Mouse (Mus musculus) gastrocnemius, adult 2 months (tissue): ENCODE results near the gene Zswim8. TPM values are rescaled to one million over a fixed set of nuclear protein-coding genes. Genes with fewer than 3 reads are reported as not detected.

Experiments used
- DNase-seq: peaks from one replicate; pipeline ENCODE4 v3.0.0; 2022
- H3K27ac ChIP-seq: fragments of 200-600 bp; 2 replicates; pipeline ENCODE4 v1.8.1; 2022; ENCODE audit warnings: mild to moderate bottlenecking
- H3K4me3 ChIP-seq: fragments of 200-600 bp; 2 replicates; pipeline ENCODE4 v1.8.1; 2022; ENCODE audit warnings: mild to moderate bottlenecking, moderate library complexity
- CTCF ChIP-seq: fragments of 200-600 bp; IDR thresholded peaks from 2 replicates; pipeline ENCODE4 v1.8.1; 2022; ENCODE audit warnings: antibody characterized with exemption, mild to moderate bottlenecking, moderate library complexity
- intact Hi-C: fragments of 180-260 bp; cut with DNase I; formaldehyde crosslinking; loops from one replicate; pipeline ENCODE4 v1.15.1; 2025
- total RNA-seq, 2 experiments: library from RNA; stranded (reverse); gene quantifications; 2 replicates each; pipeline ENCODE4 v1.2.3; 2021

Zswim8 gene
- total RNA-seq, 2 experiments from 2014 or later = 35.0 to 37.0 TPM

DNA sequence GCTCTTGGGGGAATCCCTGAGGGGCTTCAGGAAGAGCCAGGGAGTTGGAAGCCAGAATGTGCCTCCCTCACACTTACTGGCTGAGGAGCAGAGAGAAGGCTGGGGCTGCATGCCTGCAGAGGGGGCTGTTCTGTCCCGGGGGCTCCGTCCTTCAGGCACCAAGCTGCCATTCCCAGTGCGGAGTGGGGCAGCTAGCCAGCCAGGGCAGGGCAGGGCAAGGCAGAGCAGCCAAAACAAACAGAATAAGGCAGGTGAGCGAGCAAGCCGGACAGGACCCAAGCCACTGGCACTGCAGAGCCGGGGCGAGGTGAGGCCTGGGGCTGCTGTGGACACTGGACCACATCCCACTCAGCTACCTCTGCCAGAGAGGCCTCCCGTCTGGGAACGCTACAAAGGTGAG is 33.9 kb downstream of the Zswim8 start:
- no peak for DNase-seq
- intact Hi-C loops = loop anchor here (10.0 kb wide), 1 partner anchor 134 kb away; no protein-coding TSS in a partner anchor
- TF ChIP-seq CTCF = no peak
- H3K4me3 ChIP-seq = no peak overlapping the region
- H3K27ac ChIP-seq = peak overlapping the region; percentile 24; the same call in 1 of the 2 replicates

DNA sequence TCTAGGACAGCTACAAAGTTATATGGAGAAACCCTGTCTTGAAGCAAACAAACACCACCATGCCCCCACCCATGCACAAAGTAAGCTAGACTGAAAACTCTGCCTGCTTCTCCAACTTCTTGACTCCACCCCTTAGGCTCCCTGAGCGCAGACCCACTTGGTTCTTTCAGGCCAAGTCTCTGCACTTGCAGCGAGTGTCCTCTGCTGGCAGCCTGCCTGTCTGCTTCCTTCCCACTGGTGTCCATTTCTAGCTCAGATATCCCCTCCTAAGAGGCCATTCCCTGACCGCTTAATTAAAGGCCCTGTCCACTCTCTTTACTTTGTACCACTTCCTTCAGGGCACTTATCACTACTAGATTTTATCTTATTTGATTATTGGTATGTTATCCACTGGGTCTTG is 36.3 kb downstream of the Zswim8 start:
- DNase-seq = peak; percentile 82
- TF ChIP-seq CTCF = no peak
- intact Hi-C loops = loop anchor here (10.0 kb wide), 1 partner anchor 131 kb away; no protein-coding TSS in a partner anchor
- Histone ChIP-seq H3K4me3 (no peak overlapping the region), H3K27ac (0 out of 2 replicates have a peak overlapping the region, but pooled peaks have one; percentile 21)

DNA sequence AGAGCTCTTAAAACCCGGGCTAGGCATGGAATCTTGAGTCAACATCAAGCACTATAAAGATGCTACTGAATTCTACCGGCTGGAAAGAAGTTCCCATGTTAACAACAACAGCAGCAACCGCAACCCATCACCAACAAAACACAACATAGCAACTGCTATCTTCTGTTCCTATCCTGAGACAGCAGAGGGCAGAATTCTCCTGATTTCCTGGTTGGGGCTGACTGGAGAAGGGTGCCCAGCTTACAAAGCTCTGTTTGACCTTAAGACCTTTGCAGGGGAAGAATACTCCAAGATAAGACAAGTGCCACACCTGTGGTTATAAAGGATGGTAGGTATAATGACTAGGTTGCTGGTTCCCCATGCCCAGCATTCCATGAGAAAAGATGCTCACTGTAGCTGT is 39.6 kb downstream of the Zswim8 start:
- intact Hi-C loops = loop anchor here (10.0 kb wide), 1 partner anchor 128 kb away; no protein-coding TSS in a partner anchor
- Histone ChIP-seq H3K4me3 (no peak overlapping the region), H3K27ac (no peak overlapping the region)
- no peak for DNase-seq
- peak; percentile 47 for TF ChIP-seq CTCF

DNA sequence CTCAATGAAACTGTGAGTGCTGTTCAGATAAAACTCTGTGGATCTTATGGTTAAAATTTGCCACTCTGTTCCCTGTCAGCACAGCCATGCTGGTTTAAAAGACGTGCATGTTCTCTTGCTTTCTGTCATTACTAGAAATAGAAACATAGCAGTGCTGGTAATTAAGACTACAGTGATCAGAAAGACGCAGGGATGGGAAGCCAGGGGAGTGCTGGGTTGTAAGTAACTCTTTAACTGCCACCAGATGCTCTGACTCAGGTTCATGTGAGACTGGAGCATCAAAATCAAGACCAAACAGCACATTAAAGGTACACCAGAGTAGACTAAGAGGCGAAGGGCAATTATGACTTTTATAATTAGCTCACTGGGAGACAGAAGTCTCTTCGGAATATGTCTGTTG is 41.0 kb downstream of the Zswim8 start:
- intact Hi-C loops = loop anchor here (10.0 kb wide), 1 partner anchor 126 kb away; no protein-coding TSS in a partner anchor
- no peak for DNase-seq
- no peak for TF ChIP-seq CTCF
- H3K27ac ChIP-seq = no peak overlapping the region
- H3K4me3 ChIP-seq = no peak overlapping the region

DNA sequence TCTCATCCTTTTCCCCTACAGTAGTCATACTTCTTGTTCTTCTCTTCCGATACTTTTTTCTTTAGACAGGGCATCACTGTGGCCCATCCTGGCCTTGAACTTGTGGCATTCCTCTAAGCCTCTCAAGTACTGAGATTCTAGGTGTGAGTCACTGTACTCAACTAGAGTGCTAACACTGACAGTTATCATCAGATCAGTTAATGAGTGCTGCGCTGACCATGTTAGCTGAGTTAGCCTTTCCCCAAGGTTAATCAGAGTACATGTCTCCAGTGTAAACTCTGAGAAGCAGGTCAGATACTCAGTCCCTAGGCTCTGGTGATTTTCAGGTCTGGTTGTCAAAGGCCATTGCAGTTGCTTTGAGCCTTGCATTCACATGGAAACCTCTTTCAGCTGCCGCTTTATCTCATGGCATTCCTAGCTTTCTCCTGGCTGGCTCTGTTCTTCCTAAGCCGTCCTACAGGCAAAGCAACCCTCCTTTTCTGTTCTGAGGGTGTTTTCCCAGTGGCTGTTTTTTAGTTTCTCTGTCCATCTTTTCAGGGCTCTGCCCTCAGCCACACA is 42.2 kb downstream of the Zswim8 start:
- TF ChIP-seq CTCF = no peak
- DNase-seq = no peak
- no peak overlapping the region for H3K27ac ChIP-seq
- no peak overlapping the region for H3K4me3 ChIP-seq
- intact Hi-C loops = loop anchor here (10.0 kb wide), 1 partner anchor 125 kb away; no protein-coding TSS in a partner anchor

DNA sequence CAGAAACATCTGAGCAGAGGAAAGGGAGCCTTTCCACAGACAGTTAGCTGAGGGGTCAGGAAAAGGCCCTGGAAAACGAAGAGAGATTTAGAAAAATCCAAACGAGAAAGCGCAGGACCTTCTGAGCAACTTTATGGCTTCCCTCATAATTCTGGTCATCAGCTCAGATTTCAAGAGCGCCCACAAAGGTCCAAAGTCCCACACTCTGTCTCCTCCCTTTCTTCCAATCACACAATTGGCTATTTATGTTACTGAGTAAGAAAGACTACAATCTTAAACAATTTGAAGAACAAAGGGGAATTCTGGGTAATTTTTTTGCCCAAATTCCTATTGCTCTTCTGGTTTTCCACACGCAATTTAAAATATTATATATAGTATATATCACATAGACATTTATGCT is 43.2 kb downstream of the Zswim8 start:
- Histone ChIP-seq H3K27ac (no peak overlapping the region), H3K4me3 (no peak overlapping the region)
- TF ChIP-seq CTCF = no peak
- DNase-seq = no peak
- intact Hi-C loops = no loop called here

DNA sequence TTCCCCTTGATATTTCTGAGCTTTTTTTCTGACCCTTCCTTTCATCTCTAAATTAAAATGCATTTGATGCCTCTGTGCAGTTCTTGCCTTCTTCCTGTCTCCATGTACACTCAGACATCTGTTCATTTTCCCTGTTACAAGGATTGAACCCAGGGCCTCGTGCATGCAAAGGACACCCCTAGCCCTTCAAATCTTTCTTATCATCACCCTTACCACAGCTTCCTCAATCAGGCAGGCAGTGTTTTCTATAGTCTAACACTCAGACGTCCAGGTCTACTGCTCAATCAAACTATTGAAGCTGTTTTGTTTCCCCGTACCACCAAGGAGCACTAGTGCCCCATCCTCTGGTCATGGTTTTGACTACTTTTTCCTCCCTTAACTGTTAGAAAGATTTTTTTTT is 46.4 kb downstream of the Zswim8 start:
- intact Hi-C loops = no loop called here
- no peak for TF ChIP-seq CTCF
- no peak overlapping the region for H3K4me3 ChIP-seq
- no peak for DNase-seq
- no peak overlapping the region for H3K27ac ChIP-seq

DNA sequence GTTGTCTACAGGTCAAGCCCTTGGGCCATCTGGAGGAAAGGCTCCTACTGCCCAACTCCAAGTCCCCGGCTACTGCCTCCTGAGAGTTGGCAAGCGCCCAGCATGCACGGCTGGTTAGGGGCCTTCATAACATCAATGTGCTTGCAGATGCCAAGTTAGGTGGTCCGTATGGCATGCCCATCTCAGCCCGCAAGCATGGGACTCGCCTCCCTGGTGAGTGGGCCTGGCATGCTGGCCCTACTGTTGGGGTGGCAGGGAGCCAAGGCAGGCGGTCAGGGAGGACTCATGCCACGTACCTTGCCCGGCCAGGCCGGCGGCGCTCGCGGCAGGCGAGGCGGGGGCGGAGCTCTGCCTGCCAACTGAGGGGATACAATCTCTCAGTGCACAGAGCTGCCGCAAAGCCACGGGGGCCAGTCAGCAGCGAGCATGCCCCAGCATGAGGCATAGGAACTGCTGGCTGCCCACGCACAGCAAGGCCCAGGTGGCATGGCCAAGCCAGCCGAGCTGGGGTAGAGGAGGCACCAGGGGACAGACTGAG is 50.1 kb downstream of the Zswim8 start:
- Histone ChIP-seq H3K27ac (peak overlapping the region; percentile 46), H3K4me3 (no peak overlapping the region)
- DNase-seq = peak; percentile 71
- no peak for TF ChIP-seq CTCF
- intact Hi-C loops = no loop called here

DNA sequence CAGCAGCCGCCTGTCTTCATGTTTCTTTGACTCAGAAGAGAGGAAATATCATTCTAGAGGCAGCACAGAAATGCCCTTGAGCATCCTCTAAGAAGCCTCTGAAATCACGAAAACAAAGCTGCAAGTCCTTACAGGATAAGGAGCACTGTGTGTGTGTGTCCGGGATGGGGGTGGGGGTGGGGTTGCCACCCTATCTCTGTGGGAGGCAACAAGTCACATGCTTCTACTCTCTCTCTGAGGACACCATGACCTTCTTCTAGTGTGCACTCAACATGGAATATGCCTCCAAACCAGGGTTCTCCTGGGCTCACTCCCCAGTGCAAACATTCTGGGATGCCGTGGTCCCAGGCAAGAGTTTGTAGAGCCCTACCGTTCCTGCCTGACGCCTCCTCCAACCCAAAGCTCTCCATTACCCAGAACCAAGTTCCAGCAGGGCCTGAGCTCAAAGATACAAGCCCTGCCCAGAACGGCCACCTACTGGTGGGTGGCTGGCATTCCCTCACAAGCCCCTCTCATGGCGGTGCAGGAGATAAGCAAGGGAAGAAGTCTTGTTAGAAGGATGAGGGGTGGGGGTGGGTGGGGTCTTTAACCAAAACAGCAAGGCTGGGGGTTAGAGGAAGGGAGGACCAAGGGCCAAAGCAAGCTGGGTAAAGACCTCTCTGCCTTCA is 51.5 kb downstream of the Zswim8 start:
- no peak for DNase-seq
- no peak overlapping the region for H3K27ac ChIP-seq
- no peak for TF ChIP-seq CTCF
- intact Hi-C loops = no loop called here
- no peak overlapping the region for H3K4me3 ChIP-seq

DNA sequence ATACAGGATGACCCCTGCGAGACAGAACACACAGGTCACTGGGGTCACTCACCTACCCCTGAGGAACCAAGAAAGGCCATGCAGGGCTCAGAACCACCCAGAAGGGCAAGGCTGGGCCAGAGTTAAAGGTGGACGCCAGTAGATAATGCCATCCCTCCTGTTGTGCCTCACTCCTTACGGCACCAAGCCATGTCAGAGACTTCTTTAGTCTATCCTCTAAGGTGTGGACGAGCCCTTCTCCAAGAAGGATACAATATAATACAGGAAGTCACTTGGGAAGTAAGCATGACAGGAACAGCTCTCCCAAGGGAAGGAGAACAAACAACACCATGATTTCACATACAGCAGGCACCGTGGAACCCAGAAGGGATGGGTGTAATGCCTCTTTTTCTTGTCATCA is 57.6 kb downstream of the Zswim8 start:
- intact Hi-C loops = loop anchor here (10.0 kb wide), 1 partner anchor 230 kb away; no protein-coding TSS in a partner anchor
- DNase-seq = no peak
- peak overlapping the region; percentile 86 for H3K27ac ChIP-seq
- H3K4me3 ChIP-seq = peak overlapping the region; percentile 43
- TF ChIP-seq CTCF = no peak

DNA sequence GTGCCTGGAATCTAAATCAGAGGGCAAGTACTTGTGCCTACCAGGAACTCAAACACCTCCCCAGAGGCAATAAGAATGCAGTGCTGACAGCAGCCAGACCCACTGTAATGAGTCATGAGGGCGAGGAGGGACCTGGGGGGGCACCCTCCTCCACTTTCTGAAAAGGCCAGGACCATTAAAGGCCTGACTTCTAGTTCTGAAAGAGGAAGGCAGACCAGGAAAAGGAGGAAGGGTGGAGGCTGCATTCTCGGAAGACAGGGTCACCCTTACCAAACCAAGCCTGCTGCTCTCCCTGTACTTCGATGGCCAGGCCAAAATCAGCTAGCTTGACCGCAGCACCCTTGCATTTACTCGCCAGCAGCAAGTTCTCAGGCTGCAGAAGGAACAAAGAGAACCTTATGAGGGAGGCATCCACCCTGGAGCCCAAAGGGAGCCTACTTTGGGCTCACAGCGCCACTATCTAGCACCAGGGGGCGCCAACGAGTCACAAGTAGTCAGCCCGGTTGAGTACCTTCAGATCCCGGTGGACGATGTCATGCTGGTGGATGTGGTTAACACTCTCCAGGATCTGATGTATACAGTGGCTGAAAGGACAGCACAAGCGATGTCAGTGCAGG is 58.4 kb downstream of the Zswim8 start:
- TF ChIP-seq CTCF = peak; percentile 99; the same call in 1 of the 2 replicates
- peak overlapping the region; percentile 43 for H3K4me3 ChIP-seq
- intact Hi-C loops = loop anchor here (1.0 to 10.0 kb wide), 3 partner anchors 33 to 229 kb away; no protein-coding TSS in a partner anchor

DNA sequence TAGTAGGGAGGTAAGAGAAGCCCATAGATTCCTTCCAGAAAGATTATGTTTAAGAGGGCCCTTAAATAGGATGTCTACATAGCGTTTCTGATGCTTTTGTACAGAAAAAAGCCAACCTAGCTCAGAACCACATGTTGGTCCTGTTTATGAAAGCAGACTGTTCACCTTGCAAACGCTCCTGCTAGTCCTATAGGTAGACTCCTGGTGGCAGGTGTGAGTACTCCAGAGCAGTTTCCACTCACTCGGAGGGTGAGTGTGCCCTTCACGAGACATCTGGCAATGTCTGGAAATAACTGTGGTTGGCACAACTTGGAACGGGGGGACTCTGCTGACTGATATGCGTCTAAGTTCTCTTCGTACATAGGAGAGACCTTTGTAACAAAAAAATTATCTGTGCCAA is 60.6 kb downstream of the Zswim8 start:
- Histone ChIP-seq H3K4me3 (no peak overlapping the region), H3K27ac (peak overlapping the region; percentile 86)
- TF ChIP-seq CTCF = no peak
- DNase-seq = no peak
- intact Hi-C loops = loop anchor here (2.0 to 10.0 kb wide), 2 partner anchors 105 to 227 kb away; no protein-coding TSS in a partner anchor

More for the DNA sequence above, 58.4 kb downstream of the Zswim8 start:
- DNase-seq = peak; percentile 93
- peak overlapping the region; percentile 86 for H3K27ac ChIP-seq

DNA sequence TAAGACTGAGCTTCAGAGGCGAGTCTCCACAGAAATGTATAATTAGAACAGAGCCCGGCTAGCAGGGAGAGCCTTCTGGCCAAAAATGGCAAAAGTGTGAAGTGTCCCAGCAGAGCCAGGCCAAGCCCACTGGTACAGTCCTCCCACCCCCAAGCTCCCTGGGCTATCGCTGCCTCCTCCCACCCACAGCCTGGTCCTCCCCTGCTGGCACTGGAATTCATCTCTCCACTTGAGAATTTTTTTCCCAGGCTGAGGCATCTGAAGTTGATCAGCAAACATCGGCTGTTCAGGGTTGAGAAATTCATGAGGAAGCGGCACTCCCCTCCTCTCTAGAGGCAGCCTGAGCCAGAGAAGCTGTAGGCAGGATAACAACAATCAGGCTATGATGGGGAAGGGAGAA is 61.2 kb downstream of the Zswim8 start:
- no peak for DNase-seq
- H3K4me3 ChIP-seq = no peak overlapping the region
- intact Hi-C loops = loop anchor here (10.0 kb wide), 1 partner anchor 226 kb away; no protein-coding TSS in a partner anchor
- TF ChIP-seq CTCF = no peak
- H3K27ac ChIP-seq = peak overlapping the region; percentile 86
